ENCODE assay signal across 15 mouse cellular contexts in the genomic region with DNA sequence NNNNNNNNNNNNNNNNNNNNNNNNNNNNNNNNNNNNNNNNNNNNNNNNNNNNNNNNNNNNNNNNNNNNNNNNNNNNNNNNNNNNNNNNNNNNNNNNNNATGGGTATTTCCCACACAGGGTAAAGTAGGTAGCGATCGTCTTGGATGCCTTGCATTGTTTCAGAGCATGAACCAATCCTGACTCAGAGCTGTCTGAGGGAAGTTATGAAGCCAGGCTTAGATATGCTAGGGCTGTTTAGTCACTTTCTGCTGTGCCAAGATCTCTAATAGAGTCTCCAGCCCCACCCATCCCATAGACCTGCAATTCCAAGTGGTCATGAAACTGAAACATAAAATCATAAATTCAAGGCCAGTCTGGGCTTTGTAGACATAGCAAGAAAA. TPM values are rescaled to one million over a fixed set of nuclear protein-coding genes. Genes with fewer than 3 reads are reported as not detected.
A peak's percentile ranks its signal among the peaks of the same experiment; 100 is the strongest.
DNase-seq lines count a peak whose midpoint lies in the region; ATAC-seq and TF ChIP-seq lines count a peak whose summit lies in the region.
"Had no signal": no experiment of that assay in that cellular context is flagged by ENCODE, and none has a peak within 500 bp of the region (broad histone marks: within the 10 kb centered on the region; RNA-seq: fewer than 3 reads in every experiment).

No protein-coding gene starts in this region.

- no peak overlapping the region for H3K4me2 ChIP-seq in heart, embryonic 14.5 days (ENCODE audit: low read length)
- H3K4me2 ChIP-seq in lung, postnatal 0 days (replicated peaks; ENCODE audit: low read depth, low read length) = no peak overlapping the region
- no peak overlapping the region for H3K4me2 ChIP-seq in intestine, embryonic 16.5 days (ENCODE audit: low read depth, low read length)
- H3K4me2 ChIP-seq in stomach, postnatal 0 days (replicated peaks; ENCODE audit: low read depth) = no peak overlapping the region
- H3K4me2 ChIP-seq in hindbrain, embryonic 12.5 days (replicated peaks) = no peak overlapping the region
- H3K4me2 ChIP-seq: hindbrain, embryonic 14.5 days; midbrain, embryonic 13.5 days had no signal

- no peak for TF ChIP-seq EP300 in lung, postnatal 0 days (IDR thresholded peaks at IDR 0.05)
- TF ChIP-seq EP300 in stomach, postnatal 0 days (optimal IDR thresholded peaks at IDR 0.05) = no peak

- ATAC-seq in heart, embryonic 14.5 days (ENCODE audit: insufficient number of reproducible peaks, insufficient read depth, low FRiP score, low read depth) = no peak
- peak; percentile 49 for ATAC-seq in lung, postnatal 0 days
- peak; percentile 64 for ATAC-seq in intestine, embryonic 16.5 days
- peak; percentile 72 for ATAC-seq in stomach, postnatal 0 days (ENCODE audit: low FRiP score, low TSS enrichment)
- ATAC-seq in hindbrain, embryonic 12.5 days (ENCODE audit: low FRiP score) = no peak
- ATAC-seq: midbrain, embryonic 13.5 days had no signal

- no peaks in the 10 kb centered on the region for H3K36me3 ChIP-seq in heart, embryonic 14.5 days (ENCODE audit: control insufficient read depth, insufficient read depth, low read length)
- no peaks in the 10 kb centered on the region for H3K36me3 ChIP-seq in lung, postnatal 0 days (ENCODE audit: insufficient read depth, low read length)
- H3K36me3 ChIP-seq in intestine, embryonic 16.5 days (ENCODE audit: control insufficient read depth, insufficient read depth, low read length) = no peaks in the 10 kb centered on the region
- no peaks in the 10 kb centered on the region for H3K36me3 ChIP-seq in stomach, postnatal 0 days (ENCODE audit: control insufficient read depth, insufficient read depth, low read length)
- H3K36me3 ChIP-seq in hindbrain, embryonic 12.5 days = no peaks in the 10 kb centered on the region
- H3K36me3 ChIP-seq: midbrain, embryonic 13.5 days had no signal

- peak overlapping the region; percentile 38 to 39; a peak in 2 of 4 replicates for H3K27ac ChIP-seq in heart, embryonic 14.5 days (replicated peaks in 1 of 2; ENCODE audit: control insufficient read depth in 1 of 2, insufficient read depth in 1 of 2, low read depth in 2 of 2, low read length in 2 of 2)
- 0 out of 2 replicates have a peak overlapping the region, but pooled peaks have one; percentile 20 for H3K27ac ChIP-seq in lung, postnatal 0 days (ENCODE audit: low read length)
- H3K27ac ChIP-seq in intestine, embryonic 16.5 days (ENCODE audit: low read length) = peak overlapping the region; percentile 53
- peak overlapping the region; percentile 88 for H3K27ac ChIP-seq in stomach, postnatal 0 days (replicated peaks)
- H3K27ac ChIP-seq in hindbrain, embryonic 12.5 days = no peak overlapping the region
- H3K27ac ChIP-seq: hindbrain, embryonic 14.5 days; kidney, postnatal 0 days; midbrain, embryonic 13.5 days had no signal

- H3K4me3 ChIP-seq in heart, embryonic 14.5 days (ENCODE audit: control insufficient read depth in 1 of 2, insufficient read depth in 1 of 2, low read depth in 1 of 2, low read length in 2 of 2) = no peak overlapping the region
- no peak overlapping the region for H3K4me3 ChIP-seq in lung, postnatal 0 days (ENCODE audit: low read depth, low read length)
- H3K4me3 ChIP-seq in intestine, embryonic 16.5 days (ENCODE audit: low read length) = no peak overlapping the region
- no peak overlapping the region for H3K4me3 ChIP-seq in stomach, postnatal 0 days (ENCODE audit: low read depth, low read length)
- H3K4me3 ChIP-seq in hindbrain, embryonic 12.5 days = no peak overlapping the region
- H3K4me3 ChIP-seq: erythroblast, embryonic 14.5 days; midbrain, embryonic 13.5 days had no signal

- H3K9ac ChIP-seq in heart, embryonic 14.5 days (ENCODE audit: low read length) = no peak overlapping the region
- H3K9ac ChIP-seq in lung, postnatal 0 days (replicated peaks; ENCODE audit: low read depth) = no peak overlapping the region
- H3K9ac ChIP-seq in intestine, embryonic 16.5 days (ENCODE audit: low read depth, low read length) = no peak overlapping the region
- no peak overlapping the region for H3K9ac ChIP-seq in stomach, postnatal 0 days (ENCODE audit: low read length)
- H3K9ac ChIP-seq in hindbrain, embryonic 12.5 days = no peak overlapping the region
- H3K9ac ChIP-seq: hindbrain, embryonic 14.5 days; midbrain, embryonic 13.5 days had no signal

- no peak for TF ChIP-seq CTCF in lung, postnatal 0 days (IDR thresholded peaks at IDR 0.05)
- no peak for TF ChIP-seq CTCF in stomach, postnatal 0 days (IDR thresholded peaks at IDR 0.05; ENCODE audit: low read depth)

- peaks cover 11 to 17% of the 10 kb centered on the region in 2 experiments; a peak in 3 of 4 replicates for H3K4me1 ChIP-seq in heart, embryonic 14.5 days (ENCODE audit: control insufficient read depth in 2 of 2, insufficient read depth in 2 of 2, low read length in 2 of 2)
- H3K4me1 ChIP-seq in lung, postnatal 0 days (ENCODE audit: insufficient read depth, low read depth, low read length) = no peaks in the 10 kb centered on the region
- H3K4me1 ChIP-seq in intestine, embryonic 16.5 days (ENCODE audit: control insufficient read depth, insufficient read depth, low read length) = peaks cover 4% of the 10 kb centered on the region; the same call in 1 of the 2 replicates
- 0 out of 2 replicates have a peak, but pooled peaks cover 2% of the 10 kb centered on the region for H3K4me1 ChIP-seq in stomach, postnatal 0 days (replicated peaks; ENCODE audit: control insufficient read depth, insufficient read depth)
- peaks cover 7% of the 10 kb centered on the region for H3K4me1 ChIP-seq in hindbrain, embryonic 12.5 days

- no peaks in the 10 kb centered on the region for H3K9me3 ChIP-seq in heart, embryonic 14.5 days (ENCODE audit: control insufficient read depth, low read length)
- no peaks in the 10 kb centered on the region for H3K9me3 ChIP-seq in lung, postnatal 0 days (ENCODE audit: low read length)
- no peaks in the 10 kb centered on the region for H3K9me3 ChIP-seq in intestine, embryonic 16.5 days (ENCODE audit: control insufficient read depth, low read length)
- H3K9me3 ChIP-seq in stomach, postnatal 0 days (ENCODE audit: control insufficient read depth, low read length) = no peaks in the 10 kb centered on the region
- H3K9me3 ChIP-seq in hindbrain, embryonic 12.5 days (replicated peaks) = no peaks in the 10 kb centered on the region
- H3K9me3 ChIP-seq: midbrain, embryonic 13.5 days had no signal

- no peaks in the 10 kb centered on the region for H3K27me3 ChIP-seq in heart, embryonic 14.5 days (ENCODE audit: control insufficient read depth, insufficient read depth, low read length)
- H3K27me3 ChIP-seq in lung, postnatal 0 days (replicated peaks; ENCODE audit: insufficient read depth, low read length) = no peaks in the 10 kb centered on the region
- no peaks in the 10 kb centered on the region for H3K27me3 ChIP-seq in intestine, embryonic 16.5 days (replicated peaks; ENCODE audit: control insufficient read depth, insufficient read depth, low read length)
- no peaks in the 10 kb centered on the region for H3K27me3 ChIP-seq in stomach, postnatal 0 days (ENCODE audit: control insufficient read depth, insufficient read depth, low read length)
- no peaks in the 10 kb centered on the region for H3K27me3 ChIP-seq in hindbrain, embryonic 12.5 days
- H3K27me3 ChIP-seq: midbrain, embryonic 13.5 days had no signal

- DNase-seq in heart, adult 18-20 months = no peak
- DNase-seq in lung, postnatal 0 days (ENCODE audit: low spot score) = peak; percentile 61
- no peak for DNase-seq in lung, postnatal 36 days
- no peak for DNase-seq in stomach, postnatal 0 days (ENCODE audit: low spot score)
- no peak for DNase-seq in urinary bladder, postnatal 25 days (ENCODE audit: low spot score)
- DNase-seq: cerebellum, adult 8-10 months; layer of hippocampus, adult 9-11 months; right cerebral cortex, postnatal 14 days had no signal

- 36% methylated on average over 2 of the region's 2 CpGs for WGBS in heart, embryonic 14.5 days
- WGBS in lung, postnatal 0 days = 53% methylated on average over 2 of the region's 2 CpGs
- 62% methylated on average over 2 of the region's 2 CpGs for WGBS in intestine, embryonic 16.5 days
- 43% methylated on average over 2 of the region's 2 CpGs for WGBS in stomach, postnatal 0 days
- 77% methylated on average over 2 of the region's 2 CpGs for WGBS in hindbrain, embryonic 12.5 days

RNA-seq across cellular contexts. Expression of a gene that starts 5.1 kb away (rescaled TPM):
- polyA plus RNA-seq in heart, embryonic 14.5 days (2014; fragmentation: Nextera tagmentation; extraction: Ambion mirVana) = 461 and 507 TPM in 2 replicates
- 100 to 1,000 TPM; 487 to 510 TPM for total RNA-seq in heart, adult 18-20 months (2021)
- 273 and 293 TPM in 2 replicates for polyA plus RNA-seq in lung, postnatal 0 days (2015; fragmentation: Nextera tagmentation; extraction: Ambion mirVana)
- polyA plus RNA-seq in intestine, embryonic 16.5 days (2015; fragmentation: Nextera tagmentation; extraction: Ambion mirVana) = 660 and 691 TPM in 2 replicates
- 413 and 424 TPM in 2 replicates for polyA plus RNA-seq in stomach, postnatal 0 days (2015; fragmentation: Nextera tagmentation; extraction: Ambion mirVana)
- polyA plus RNA-seq in hindbrain, embryonic 12.5 days (2016; fragmentation: Nextera tagmentation; extraction: Ambion mirVana) = 646 and 653 TPM in 2 replicates

RNA-seq across cellular contexts. Expression of a gene that starts 5.4 kb away (rescaled TPM):
- 37.0 and 38.2 TPM in 2 replicates for polyA plus RNA-seq in heart, embryonic 14.5 days (2014; fragmentation: Nextera tagmentation; extraction: Ambion mirVana)
- total RNA-seq in heart, adult 18-20 months (2021) = 10 to 100 TPM; 20.0 to 22.3 TPM
- 34.3 and 43.6 TPM in 2 replicates for polyA plus RNA-seq in lung, postnatal 0 days (2015; fragmentation: Nextera tagmentation; extraction: Ambion mirVana)
- polyA plus RNA-seq in intestine, embryonic 16.5 days (2015; fragmentation: Nextera tagmentation; extraction: Ambion mirVana) = 46.7 and 52.0 TPM in 2 replicates
- 36.9 and 39.9 TPM in 2 replicates for polyA plus RNA-seq in stomach, postnatal 0 days (2015; fragmentation: Nextera tagmentation; extraction: Ambion mirVana)
- polyA plus RNA-seq in hindbrain, embryonic 12.5 days (2016; fragmentation: Nextera tagmentation; extraction: Ambion mirVana) = 57.1 and 62.8 TPM in 2 replicates

RNA-seq across cellular contexts. Expression of a gene that starts 36.2 kb away (rescaled TPM):
- 717 and 718 TPM in 2 replicates for polyA plus RNA-seq in heart, embryonic 14.5 days (2014; fragmentation: Nextera tagmentation; extraction: Ambion mirVana)
- total RNA-seq in heart, adult 18-20 months (2021) = 100 to 1,000 TPM; 661 to 773 TPM
- polyA plus RNA-seq in lung, postnatal 0 days (2015; fragmentation: Nextera tagmentation; extraction: Ambion mirVana) = 258 and 286 TPM in 2 replicates
- 418 and 429 TPM in 2 replicates for polyA plus RNA-seq in intestine, embryonic 16.5 days (2015; fragmentation: Nextera tagmentation; extraction: Ambion mirVana)
- 327 and 344 TPM in 2 replicates for polyA plus RNA-seq in stomach, postnatal 0 days (2015; fragmentation: Nextera tagmentation; extraction: Ambion mirVana)
- 307 and 342 TPM in 2 replicates for polyA plus RNA-seq in hindbrain, embryonic 12.5 days (2016; fragmentation: Nextera tagmentation; extraction: Ambion mirVana)

RNA-seq across cellular contexts. Expression of a gene that starts 49.8 kb away (rescaled TPM):
- polyA plus RNA-seq in heart, embryonic 14.5 days (2014; fragmentation: Nextera tagmentation; extraction: Ambion mirVana) = 133 and 139 TPM in 2 replicates
- 10 to 100 TPM; 23.1 to 27.3 TPM for total RNA-seq in heart, adult 18-20 months (2021)
- 123 and 134 TPM in 2 replicates for polyA plus RNA-seq in lung, postnatal 0 days (2015; fragmentation: Nextera tagmentation; extraction: Ambion mirVana)
- polyA plus RNA-seq in intestine, embryonic 16.5 days (2015; fragmentation: Nextera tagmentation; extraction: Ambion mirVana) = 153 and 171 TPM in 2 replicates
- polyA plus RNA-seq in stomach, postnatal 0 days (2015; fragmentation: Nextera tagmentation; extraction: Ambion mirVana) = 171 and 183 TPM in 2 replicates
- polyA plus RNA-seq in hindbrain, embryonic 12.5 days (2016; fragmentation: Nextera tagmentation; extraction: Ambion mirVana) = 188 and 193 TPM in 2 replicates

Comparison
In these comparisons a context has a peak if more than half of its experiments do, and no peak if none do; other contexts are left out.
1. ATAC-seq: peak in lung, postnatal 0 days (single experiment), intestine, embryonic 16.5 days (single experiment) and stomach, postnatal 0 days (single experiment); none in heart, embryonic 14.5 days (single experiment) and hindbrain, embryonic 12.5 days (single experiment).